Mouse (Mus musculus): ENCODE measurements around the gene Hc.

The Hc gene

GRCm38 (mm10) chr2:35061338-35061737 lies at the start of gene Hc:
TSS of gene Hc (minus strand) at chr2:35061438.
- no peak for DNase-seq (ENCODE audit: extremely low read depth, low read depth, low spot score)

- DNase-seq (ENCODE audit: extremely low read depth, low read depth, low spot score) = no peak
Measured at GRCm38 (mm10) chr2:35110521-35110920, 49.3 kb upstream of the Hc start.

- DNase-seq (ENCODE audit: extremely low read depth, low read depth, low spot score) = no peak
Measured at GRCm38 (mm10) chr2:35109924-35110304, 48.7 kb upstream of the Hc start.

- DNase-seq (ENCODE audit: extremely low read depth, low read depth, low spot score) = no peak
Measured at GRCm38 (mm10) chr2:35109141-35109923, 48.1 kb upstream of the Hc start, which contains the start of gene Cntrl. TSS of gene Cntrl (plus strand) at chr2:35109492.

- no peak for DNase-seq (ENCODE audit: extremely low read depth, low read depth, low spot score)
Measured at GRCm38 (mm10) chr2:35108712-35109111, 47.5 kb upstream of the Hc start.

GRCm38 (mm10) chr2:35107984-35108635 lies 46.9 kb upstream of the Hc start:
- peak; percentile 76 for DNase-seq (ENCODE audit: extremely low read depth, low read depth, low spot score)

GRCm38 (mm10) chr2:35104843-35105242 lies 43.6 kb upstream of the Hc start:
- no peak for DNase-seq (ENCODE audit: extremely low read depth, low read depth, low spot score)

- DNase-seq (ENCODE audit: extremely low read depth, low read depth, low spot score) = no peak
Measured at GRCm38 (mm10) chr2:35103558-35103957, 42.3 kb upstream of the Hc start.

GRCm38 (mm10) chr2:35102777-35103176 lies 41.5 kb upstream of the Hc start:
- no peak for DNase-seq (ENCODE audit: extremely low read depth, low read depth, low spot score)

- DNase-seq (ENCODE audit: extremely low read depth, low read depth, low spot score) = no peak
Measured at GRCm38 (mm10) chr2:35101443-35101842, 40.2 kb upstream of the Hc start, which contains the start of gene AI182371. TSS of gene AI182371 (minus strand) at chr2:35101543.

GRCm38 (mm10) chr2:35100529-35100928 lies 39.3 kb upstream of the Hc start:
- no peak for DNase-seq (ENCODE audit: extremely low read depth, low read depth, low spot score)

- DNase-seq (ENCODE audit: extremely low read depth, low read depth, low spot score) = no peak
Measured at GRCm38 (mm10) chr2:35087418-35087817, 26.2 kb upstream of the Hc start.

- no peak for DNase-seq (ENCODE audit: extremely low read depth, low read depth, low spot score)
Measured at GRCm38 (mm10) chr2:35079166-35079565, 17.9 kb upstream of the Hc start.

GRCm38 (mm10) chr2:35074328-35074727 lies 13.1 kb upstream of the Hc start:
- no peak for DNase-seq (ENCODE audit: extremely low read depth, low read depth, low spot score)

GRCm38 (mm10) chr2:35072547-35072946 lies 11.3 kb upstream of the Hc start:
- DNase-seq (ENCODE audit: extremely low read depth, low read depth, low spot score) = no peak

GRCm38 (mm10) chr2:35070275-35070674 lies 9.0 kb upstream of the Hc start:
- DNase-seq (ENCODE audit: extremely low read depth, low read depth, low spot score) = no peak

- no peak for DNase-seq (ENCODE audit: extremely low read depth, low read depth, low spot score)
Measured at GRCm38 (mm10) chr2:35069124-35069523, 7.9 kb upstream of the Hc start.

- no peak for DNase-seq (ENCODE audit: extremely low read depth, low read depth, low spot score)
Measured at GRCm38 (mm10) chr2:35067117-35067516, 5.9 kb upstream of the Hc start.

GRCm38 (mm10) chr2:35066525-35067082 lies 5.4 kb upstream of the Hc start:
- DNase-seq (ENCODE audit: extremely low read depth, low read depth, low spot score) = no peak

- no peak for DNase-seq (ENCODE audit: extremely low read depth, low read depth, low spot score)
Measured at GRCm38 (mm10) chr2:35063333-35064030, 2.2 kb upstream of the Hc start.

GRCm38 (mm10) chr2:35060897-35061296 lies 341 bp downstream of the Hc start:
- DNase-seq (ENCODE audit: extremely low read depth, low read depth, low spot score) = no peak

Measured in fat pad, adult 2 months (tissue).